Mouse (Mus musculus) C2C12 (cell line): ENCODE data around the gene Krtap2-4.

Experiments
- CTCF ChIP-seq: IDR thresholded peaks from one replicate; pipeline ENCODE4 v1.5.1; 2011; ENCODE audit not compliant: control insufficient read depth, insufficient read depth, insufficient read length
- FOSL1 ChIP-seq: IDR thresholded peaks from one replicate; pipeline ENCODE4 v1.8.0; 2011; ENCODE audit warnings: mild to moderate bottlenecking, low read length; ENCODE audit not compliant: poor library complexity, insufficient read depth, severe bottlenecking
- MYOD1 ChIP-seq: IDR thresholded peaks from one replicate; pipeline ENCODE4 v1.6.1; 2011; ENCODE audit warnings: low read depth; ENCODE audit not compliant: control insufficient read depth, insufficient read length
- MYOG ChIP-seq: IDR thresholded peaks from one replicate; pipeline ENCODE4 v1.6.1; 2011; ENCODE audit not compliant: control insufficient read depth, insufficient read length; ENCODE audit errors: extremely low read depth
- USF1 ChIP-seq: IDR thresholded peaks from one replicate; pipeline ENCODE4 v1.6.1; 2011; ENCODE audit warnings: low read depth, mild to moderate bottlenecking, control low read depth, moderate library complexity

GRCm38 (mm10) chr11:99581564-99581963, 33.1 kb downstream of the Krtap2-4 start:
- TF ChIP-seq CTCF (no peak), USF1 (no peak), MYOD1 (no peak), FOSL1 (peak; percentile 51), MYOG (no peak)
